Comparison of ENCODE assay signal across 27 mouse cellular contexts in the genomic region with DNA sequence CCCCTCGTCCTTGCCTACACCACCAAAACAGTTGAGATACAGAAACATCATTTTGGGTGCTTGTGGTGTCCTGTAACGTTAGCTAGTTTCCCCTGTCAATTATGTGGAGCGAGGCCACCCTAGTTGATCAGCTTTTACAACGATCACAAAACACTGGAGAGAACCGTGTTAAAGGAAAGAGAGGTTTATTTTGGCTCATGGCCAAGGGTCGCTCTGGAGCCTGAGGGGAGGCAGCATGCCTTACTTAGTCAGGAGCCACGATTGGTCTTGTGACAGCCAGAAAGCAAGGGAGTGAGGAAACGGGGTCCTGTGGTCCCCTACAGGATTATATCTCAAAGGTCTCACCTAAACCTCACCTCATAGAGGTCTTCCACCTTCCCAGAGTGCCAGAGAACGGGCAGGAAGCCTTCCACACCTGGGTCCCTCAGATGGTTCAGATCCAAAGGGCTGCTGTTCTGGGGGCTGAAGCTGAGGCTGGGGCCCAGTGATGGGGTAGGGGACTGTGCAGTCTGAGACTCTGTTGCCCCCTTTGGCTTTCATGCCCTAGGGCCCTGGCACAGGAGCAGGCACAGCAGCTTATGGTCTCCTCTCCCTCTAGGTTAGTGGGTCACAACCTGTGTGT. TPM values are rescaled to one million over a fixed set of nuclear protein-coding genes. Genes with fewer than 3 reads are reported as not detected.
DNase-seq lines count a peak whose midpoint lies in the region; ATAC-seq and TF ChIP-seq lines count a peak whose summit lies in the region.
"Had no signal": no experiment of that assay in that cellular context is flagged by ENCODE, and none has a peak within 500 bp of the region (broad histone marks: within the 10 kb centered on the region; RNA-seq: fewer than 3 reads in every experiment).

No protein-coding gene starts in this region.

- H3K4me2 ChIP-seq in forebrain, embryonic 14.5 days (ENCODE audit: low read length), result no peak overlapping the region
- H3K4me2 ChIP-seq in forebrain, embryonic 15.5 days (replicated peaks), result no peak overlapping the region
- no peak overlapping the region for H3K4me2 ChIP-seq in midbrain, embryonic 13.5 days (replicated peaks)
- H3K4me2 ChIP-seq in midbrain, embryonic 11.5 days, result no peak overlapping the region
- H3K4me2 ChIP-seq in stomach, postnatal 0 days (replicated peaks; ENCODE audit: low read depth), result no peak overlapping the region
- H3K4me2 ChIP-seq: heart, embryonic 11.5 days; neural tube, embryonic 15.5 days had no signal

- no peak for ATAC-seq in forebrain, embryonic 14.5 days
- ATAC-seq in forebrain, embryonic 15.5 days (replicated peaks), result no peak
- ATAC-seq in midbrain, embryonic 13.5 days, result no peak
- ATAC-seq in midbrain, embryonic 11.5 days (ENCODE audit: low FRiP score), result no peak
- ATAC-seq in stomach, postnatal 0 days (ENCODE audit: low FRiP score, low TSS enrichment), result no peak
- ATAC-seq: intestine, postnatal 0 days had no signal

- no peaks in the 10 kb centered on the region for H3K9me3 ChIP-seq in forebrain, embryonic 14.5 days (replicated peaks; ENCODE audit: control insufficient read depth, low read length)
- H3K9me3 ChIP-seq in forebrain, embryonic 15.5 days, result no peaks in the 10 kb centered on the region
- H3K9me3 ChIP-seq in midbrain, embryonic 13.5 days, result no peaks in the 10 kb centered on the region
- no peaks in the 10 kb centered on the region for H3K9me3 ChIP-seq in midbrain, embryonic 11.5 days (ENCODE audit: control insufficient read depth, low read length)
- H3K9me3 ChIP-seq in stomach, postnatal 0 days (ENCODE audit: control insufficient read depth, low read length), result no peaks in the 10 kb centered on the region
- H3K9me3 ChIP-seq: neural tube, embryonic 15.5 days had no signal

- no peaks in the 10 kb centered on the region for H3K27me3 ChIP-seq in forebrain, embryonic 14.5 days (replicated peaks; ENCODE audit: control insufficient read depth, insufficient read depth, low read length)
- no peaks in the 10 kb centered on the region for H3K27me3 ChIP-seq in forebrain, embryonic 15.5 days
- H3K27me3 ChIP-seq in midbrain, embryonic 13.5 days, result no peaks in the 10 kb centered on the region
- no peaks in the 10 kb centered on the region; the same call in 1 of the 2 replicates for H3K27me3 ChIP-seq in midbrain, embryonic 11.5 days (ENCODE audit: control insufficient read depth, insufficient read depth, low read length)
- H3K27me3 ChIP-seq in stomach, postnatal 0 days (ENCODE audit: control insufficient read depth, insufficient read depth, low read length), result no peaks in the 10 kb centered on the region
- H3K27me3 ChIP-seq: neural tube, embryonic 15.5 days had no signal

- H3K9ac ChIP-seq in forebrain, embryonic 14.5 days (ENCODE audit: low read length), result no peak overlapping the region
- H3K9ac ChIP-seq in forebrain, embryonic 15.5 days (replicated peaks), result no peak overlapping the region
- H3K9ac ChIP-seq in midbrain, embryonic 13.5 days (replicated peaks), result no peak overlapping the region
- no peak overlapping the region for H3K9ac ChIP-seq in midbrain, embryonic 11.5 days (ENCODE audit: low read length)
- no peak overlapping the region for H3K9ac ChIP-seq in stomach, postnatal 0 days (ENCODE audit: low read length)
- H3K9ac ChIP-seq: liver, embryonic 14.5 days; neural tube, embryonic 15.5 days had no signal

- TF ChIP-seq EP300 in stomach, postnatal 0 days (optimal IDR thresholded peaks at IDR 0.05), result no peak

- DNase-seq in cerebellum, adult 11-12 months, result peak; percentile 64
- no peak for DNase-seq in cerebellum, adult 11 months
- DNase-seq in forebrain, embryonic 14.5 days (ENCODE audit: low spot score), result no peak
- DNase-seq in midbrain, embryonic 11.5 days (ENCODE audit: low spot score, missing footprints), result no peak
- no peak for DNase-seq in stomach, postnatal 0 days (ENCODE audit: low spot score)
- DNase-seq: adrenal gland, postnatal 10 days; cerebellum, adult 18-20 months; cerebellum, postnatal 14 days; gastrocnemius, postnatal 25 days; heart, adult 11 months; heart, postnatal 36 days; kidney, adult 9 months; kidney, postnatal 10 days; layer of hippocampus, adult 9-11 months; liver; lung, adult 2 months; lung, postnatal 10 days; retina, postnatal 1 day; right cerebral cortex, postnatal 14 days; thymus, postnatal 14 days had no signal

- peaks cover 55% of the 10 kb centered on the region for H3K4me1 ChIP-seq in forebrain, embryonic 14.5 days (ENCODE audit: control insufficient read depth, insufficient read depth, low read length)
- peaks cover 65% of the 10 kb centered on the region for H3K4me1 ChIP-seq in forebrain, embryonic 15.5 days
- peaks cover 77% of the 10 kb centered on the region for H3K4me1 ChIP-seq in midbrain, embryonic 13.5 days (replicated peaks)
- H3K4me1 ChIP-seq in midbrain, embryonic 11.5 days (ENCODE audit: control insufficient read depth, insufficient read depth, low read length), result peaks cover 29% of the 10 kb centered on the region
- H3K4me1 ChIP-seq in stomach, postnatal 0 days (replicated peaks; ENCODE audit: control insufficient read depth, insufficient read depth), result no peaks in the 10 kb centered on the region

- H3K27ac ChIP-seq in forebrain, embryonic 14.5 days (ENCODE audit: low read depth, low read length), result 0 out of 2 replicates have a peak overlapping the region, but pooled peaks have one; percentile 39
- H3K27ac ChIP-seq in forebrain, embryonic 15.5 days (replicated peaks), result no peak overlapping the region
- H3K27ac ChIP-seq in midbrain, embryonic 13.5 days, result peak overlapping the region; percentile 12; the same call in 1 of the 2 replicates
- no peak overlapping the region for H3K27ac ChIP-seq in midbrain, embryonic 11.5 days (ENCODE audit: low read depth, low read length)
- no peak overlapping the region for H3K27ac ChIP-seq in stomach, postnatal 0 days (replicated peaks)
- H3K27ac ChIP-seq: liver, embryonic 14.5 days; macrophage; neural tube, embryonic 15.5 days had no signal

- no peak for TF ChIP-seq CTCF in stomach, postnatal 0 days (IDR thresholded peaks at IDR 0.05; ENCODE audit: low read depth)

- no peak overlapping the region for H3K4me3 ChIP-seq in forebrain, embryonic 14.5 days (ENCODE audit: low read depth, low read length)
- no peak overlapping the region for H3K4me3 ChIP-seq in forebrain, embryonic 15.5 days
- H3K4me3 ChIP-seq in midbrain, embryonic 13.5 days (replicated peaks), result no peak overlapping the region
- H3K4me3 ChIP-seq in midbrain, embryonic 11.5 days (ENCODE audit: low read depth, low read length), result no peak overlapping the region
- H3K4me3 ChIP-seq in stomach, postnatal 0 days (ENCODE audit: low read depth, low read length), result no peak overlapping the region
- H3K4me3 ChIP-seq: neural tube, embryonic 15.5 days had no signal

- H3K36me3 ChIP-seq in forebrain, embryonic 14.5 days (ENCODE audit: control insufficient read depth, insufficient read depth, low read length), result peaks cover 7% of the 10 kb centered on the region
- H3K36me3 ChIP-seq in forebrain, embryonic 15.5 days, result peaks cover 2% of the 10 kb centered on the region; the same call in 1 of the 2 replicates
- peaks cover 6% of the 10 kb centered on the region for H3K36me3 ChIP-seq in midbrain, embryonic 13.5 days
- no peaks in the 10 kb centered on the region for H3K36me3 ChIP-seq in midbrain, embryonic 11.5 days (ENCODE audit: control insufficient read depth, insufficient read depth, low read length)
- no peaks in the 10 kb centered on the region for H3K36me3 ChIP-seq in stomach, postnatal 0 days (ENCODE audit: control insufficient read depth, insufficient read depth, low read length)

- 45% methylated on average over 9 of the region's 9 CpGs for WGBS in forebrain, embryonic 14.5 days
- 45% methylated on average over 9 of the region's 9 CpGs for WGBS in forebrain, embryonic 15.5 days
- 57% methylated on average over 9 of the region's 9 CpGs for WGBS in midbrain, embryonic 13.5 days
- 73% methylated on average over 9 of the region's 9 CpGs for WGBS in midbrain, embryonic 11.5 days
- 31% methylated on average over 9 of the region's 9 CpGs for WGBS in stomach, postnatal 0 days

RNA-seq across cellular contexts. Expression of gene Endov, which starts 22.0 kb away (rescaled TPM):
- polyA plus RNA-seq in forebrain, embryonic 14.5 days (2014; fragmentation: Nextera tagmentation; extraction: Ambion mirVana), result 15.9 and 18.0 TPM in 2 replicates
- polyA plus RNA-seq in forebrain, embryonic 15.5 days (2015; fragmentation: Nextera tagmentation; extraction: Ambion mirVana), result 17.3 and 18.5 TPM in 2 replicates
- 22.8 and 22.9 TPM in 2 replicates for polyA plus RNA-seq in midbrain, embryonic 13.5 days (2015; fragmentation: Nextera tagmentation; extraction: Ambion mirVana)
- polyA plus RNA-seq in midbrain, embryonic 11.5 days (2014; fragmentation: Nextera tagmentation; extraction: Ambion mirVana), result 13.2 and 14.0 TPM in 2 replicates
- polyA plus RNA-seq in stomach, postnatal 0 days (2015; fragmentation: Nextera tagmentation; extraction: Ambion mirVana), result 9.2 and 12.8 TPM in 2 replicates

RNA-seq across cellular contexts. Expression of gene Nptx1, which starts 34.4 kb away (rescaled TPM):
- 4.1 and 6.7 TPM in 2 replicates for polyA plus RNA-seq in forebrain, embryonic 14.5 days (2014; fragmentation: Nextera tagmentation; extraction: Ambion mirVana)
- polyA plus RNA-seq in forebrain, embryonic 15.5 days (2015; fragmentation: Nextera tagmentation; extraction: Ambion mirVana), result 9.0 and 10.2 TPM in 2 replicates
- 7.3 and 8.6 TPM in 2 replicates for polyA plus RNA-seq in midbrain, embryonic 13.5 days (2015; fragmentation: Nextera tagmentation; extraction: Ambion mirVana)
- polyA plus RNA-seq in midbrain, embryonic 11.5 days (2014; fragmentation: Nextera tagmentation; extraction: Ambion mirVana), result 2.5 and 3.0 TPM in 2 replicates
- polyA plus RNA-seq in stomach, postnatal 0 days (2015; fragmentation: Nextera tagmentation; extraction: Ambion mirVana), result 0.13 and 0.16 TPM in 2 replicates
- polyA plus RNA-seq: liver, embryonic 14.5 days had no signal

Comparison
In these comparisons a context has a peak if more than half of its experiments do, and no peak if none do; other contexts are left out.
1. H3K27ac ChIP-seq: peak in forebrain, embryonic 14.5 days (single experiment) and midbrain, embryonic 13.5 days (single experiment); none in forebrain, embryonic 15.5 days (single experiment), midbrain, embryonic 11.5 days (single experiment) and stomach, postnatal 0 days (single experiment).